Mouse (Mus musculus) adrenal gland, adult 8-10 months (tissue): ENCODE data around the gene Grik5. TPM values are rescaled to one million over a fixed set of nuclear protein-coding genes. Genes with fewer than 3 reads are reported as not detected.
A peak's percentile ranks its signal among the peaks of the same experiment; 100 is the strongest.
"Not testable (repeated sequence)": the region's sequence is repeated elsewhere in the genome, so short reads cannot be mapped to it uniquely, and the experiment has no call there.

Source experiments
- DNase-seq: peaks from one replicate; pipeline ENCODE4 v3.0.0; 2022
- total RNA-seq, 4 experiments: library from RNA; stranded (reverse); gene quantifications; 2 replicates each; pipeline ENCODE4 v1.2.4; 2022

Grik5 gene
- total RNA-seq, 4 experiments from 2014 or later, result 13.8 to 43.0 (median 24.7) TPM

GRCm38 (mm10) chr7:25079496-25080026, 7.4 kb upstream of the Grik5 start:
- DNase-seq, result no peak

GRCm38 (mm10) chr7:25077414-25077755, 5.2 kb upstream of the Grik5 start:
- peak; percentile 49 for DNase-seq

GRCm38 (mm10) chr7:25076663-25077413, 4.7 kb upstream of the Grik5 start:
- DNase-seq, result peak; percentile 98

GRCm38 (mm10) chr7:25076296-25076662, 4.1 kb upstream of the Grik5 start:
- DNase-seq, result no peak

GRCm38 (mm10) chr7:25073924-25074323, 1.8 kb upstream of the Grik5 start:
- DNase-seq, result no peak

DNA sequence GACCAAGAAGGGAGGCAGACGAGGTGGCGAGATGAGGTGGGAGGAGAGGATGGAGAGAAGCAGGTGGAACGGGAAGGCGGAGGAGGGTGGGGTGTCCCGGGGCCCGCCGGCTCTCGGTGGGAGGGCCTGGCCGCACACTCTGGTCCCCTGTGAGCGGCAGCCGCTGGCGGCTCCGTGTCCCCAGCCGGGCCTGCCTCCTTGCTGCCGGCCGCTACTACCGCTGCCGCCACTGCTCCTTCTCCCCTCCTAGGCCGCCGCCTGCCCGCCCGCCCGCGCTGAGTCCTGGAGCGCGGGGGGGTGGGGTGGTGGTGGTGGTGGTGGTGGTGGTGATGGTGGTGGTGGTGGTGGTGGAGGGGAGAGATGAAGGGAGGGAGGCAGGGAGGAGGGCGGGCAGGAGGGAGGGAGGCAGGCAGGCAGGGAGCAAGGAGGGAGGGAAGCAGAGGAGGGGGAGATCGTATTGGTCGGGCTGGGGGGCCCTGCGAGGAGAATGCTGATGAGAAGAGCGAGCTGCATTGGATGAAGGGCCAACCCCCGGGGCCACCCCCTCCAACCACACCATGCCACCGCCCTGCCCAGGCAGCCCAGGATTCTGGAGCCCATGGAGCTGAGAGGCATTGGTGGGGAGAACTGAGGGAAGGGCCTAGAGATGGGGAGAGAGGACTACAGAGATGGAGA, 707 bp upstream of the Grik5 start:
- no peak for DNase-seq

DNA sequence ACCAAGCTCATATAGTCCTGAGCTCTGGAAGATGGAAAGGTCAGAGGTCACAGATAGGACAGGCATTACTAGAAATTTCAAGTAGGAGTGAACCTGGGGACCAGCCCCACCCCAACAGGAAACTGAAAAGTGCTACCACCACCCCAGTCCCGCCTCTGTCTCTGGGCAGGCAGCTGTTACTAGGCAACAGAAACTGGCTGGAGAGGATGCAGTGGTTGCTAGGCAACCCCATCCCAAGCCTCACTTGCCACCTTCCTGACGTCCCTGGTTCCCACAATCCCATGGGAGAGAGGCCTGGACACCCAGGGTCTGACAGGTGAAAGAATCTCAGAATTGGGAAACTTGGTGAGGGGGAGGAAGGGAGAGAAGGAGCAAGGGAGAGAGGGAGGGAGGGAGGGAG, 3.4 kb downstream of the Grik5 start:
- no peak for DNase-seq

- peak; percentile 55 for DNase-seq
Measured at GRCm38 (mm10) chr7:25067909-25068656, 4.1 kb downstream of the Grik5 start.

DNA sequence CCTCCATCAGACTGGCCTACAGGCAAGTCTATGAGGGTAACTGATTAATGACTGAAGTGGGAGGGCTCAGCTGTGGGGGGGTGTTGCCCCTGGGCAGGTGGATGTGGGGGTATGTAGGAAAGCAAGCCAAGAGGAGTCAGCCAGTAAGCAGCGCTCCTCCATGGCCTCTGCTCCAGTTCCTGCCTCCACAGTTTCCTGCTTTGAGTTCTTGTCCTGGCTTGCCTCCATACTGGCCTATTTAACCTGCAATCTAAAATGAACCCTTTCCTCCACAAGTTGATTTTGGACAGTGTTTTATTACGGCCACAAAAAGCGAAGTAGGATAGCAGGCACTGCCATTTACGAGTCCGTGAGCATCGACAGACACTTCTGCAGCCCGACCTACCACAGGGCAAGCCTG, 4.8 kb downstream of the Grik5 start:
- no peak for DNase-seq

DNA sequence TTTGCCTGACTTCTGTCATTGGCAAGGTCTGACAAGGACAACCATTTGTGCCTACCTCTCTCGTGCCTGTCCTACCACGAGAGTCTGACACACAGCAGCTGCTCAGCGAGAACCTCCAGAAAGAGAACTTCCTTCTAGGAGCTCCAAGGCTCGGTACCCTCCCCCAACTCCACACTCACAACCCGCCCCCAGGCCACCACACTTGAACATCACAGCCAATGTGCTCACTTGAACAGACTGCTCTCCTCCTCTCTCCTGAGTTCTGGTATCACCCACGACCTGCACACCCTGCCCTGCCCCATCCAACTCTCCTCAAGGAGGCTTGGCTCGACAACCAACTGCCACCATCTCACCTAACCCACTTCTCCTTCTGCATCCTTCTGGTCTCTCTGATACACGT, 8.2 kb downstream of the Grik5 start:
- no peak for DNase-seq

DNA sequence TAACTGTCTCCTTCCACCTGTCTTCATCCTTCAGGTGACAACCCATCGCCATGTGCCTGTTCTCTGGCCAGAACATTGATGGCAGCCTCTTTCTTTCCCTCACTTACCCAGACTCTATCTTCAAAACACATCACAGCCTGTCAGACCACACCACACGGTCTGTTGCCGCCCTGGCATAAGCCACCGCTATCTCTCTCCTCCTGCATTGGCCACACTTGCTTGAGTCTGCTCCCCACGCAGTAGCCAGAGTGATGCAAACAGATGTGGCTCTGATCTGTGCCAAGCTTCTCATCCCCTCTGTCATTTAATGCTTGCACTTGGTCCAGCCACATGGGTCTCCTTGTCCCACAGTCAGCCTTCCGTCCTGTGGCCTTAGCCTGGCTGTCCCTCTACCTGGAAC, 8.8 kb downstream of the Grik5 start:
- DNase-seq, result no peak

- no peak for DNase-seq
Measured at GRCm38 (mm10) chr7:25058836-25059235, 13.3 kb downstream of the Grik5 start.

DNA sequence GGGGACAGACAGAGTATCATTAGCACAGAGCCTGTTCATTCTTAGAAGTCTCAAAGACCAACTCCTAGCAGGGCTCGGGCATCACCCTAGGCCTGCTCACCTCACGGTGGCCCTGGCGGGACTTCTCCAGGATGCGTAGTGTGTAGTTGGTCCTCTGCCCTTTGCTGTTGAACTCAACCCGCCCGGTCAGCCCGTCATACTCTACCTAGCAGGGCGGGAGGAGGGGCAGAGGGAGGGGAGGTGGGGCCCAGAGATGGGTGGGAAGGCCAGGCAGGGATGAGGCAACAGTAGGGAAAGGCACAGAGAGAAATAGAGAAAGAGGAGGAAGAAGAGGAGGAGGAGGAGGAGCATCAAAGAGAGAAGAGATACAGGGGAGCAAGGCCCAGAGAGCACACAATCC, 13.8 kb downstream of the Grik5 start:
- DNase-seq, result no peak

- no peak for DNase-seq
Measured at GRCm38 (mm10) chr7:25057888-25058287, 14.3 kb downstream of the Grik5 start.

DNA sequence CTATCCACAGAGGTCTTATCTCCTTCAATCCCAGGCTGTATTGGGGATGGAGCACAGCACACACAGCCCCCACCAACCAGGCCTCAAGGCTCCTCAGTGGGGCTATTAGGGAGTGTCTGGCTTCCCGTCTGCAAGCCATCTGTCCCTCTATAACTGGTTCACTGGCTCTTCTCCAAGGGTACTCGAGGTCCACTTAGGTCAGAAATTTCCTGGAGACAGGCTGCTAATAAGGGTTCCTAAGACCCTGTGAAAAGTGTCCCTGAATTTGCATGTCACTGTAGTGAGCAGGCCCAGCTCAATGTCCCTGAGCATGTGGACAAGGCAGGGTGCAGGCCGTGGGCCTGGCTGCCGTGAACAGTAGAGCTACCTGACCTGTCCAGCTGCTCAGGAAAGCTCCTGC, 15.2 kb downstream of the Grik5 start:
- no peak for DNase-seq

DNA sequence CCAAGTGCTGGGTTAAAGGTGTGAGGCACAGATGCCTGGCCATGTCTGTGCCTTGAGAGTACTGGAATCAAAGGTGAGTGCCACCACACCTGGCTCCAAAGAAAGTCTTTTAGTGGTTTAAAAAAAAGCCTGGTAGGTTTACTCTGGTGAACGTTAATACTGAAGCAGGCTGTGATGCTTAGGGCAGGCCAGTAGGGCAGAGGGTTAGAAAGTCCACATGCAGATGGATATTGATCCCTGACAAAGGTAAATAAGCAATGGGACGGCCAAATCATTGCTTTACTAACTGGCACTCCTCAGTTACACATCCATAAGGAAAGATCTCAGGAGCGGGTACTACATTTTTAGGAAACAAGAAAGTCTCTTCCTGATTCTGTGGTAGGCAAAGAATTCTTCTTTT, 19.6 kb downstream of the Grik5 start:
- DNase-seq, result no peak

DNA sequence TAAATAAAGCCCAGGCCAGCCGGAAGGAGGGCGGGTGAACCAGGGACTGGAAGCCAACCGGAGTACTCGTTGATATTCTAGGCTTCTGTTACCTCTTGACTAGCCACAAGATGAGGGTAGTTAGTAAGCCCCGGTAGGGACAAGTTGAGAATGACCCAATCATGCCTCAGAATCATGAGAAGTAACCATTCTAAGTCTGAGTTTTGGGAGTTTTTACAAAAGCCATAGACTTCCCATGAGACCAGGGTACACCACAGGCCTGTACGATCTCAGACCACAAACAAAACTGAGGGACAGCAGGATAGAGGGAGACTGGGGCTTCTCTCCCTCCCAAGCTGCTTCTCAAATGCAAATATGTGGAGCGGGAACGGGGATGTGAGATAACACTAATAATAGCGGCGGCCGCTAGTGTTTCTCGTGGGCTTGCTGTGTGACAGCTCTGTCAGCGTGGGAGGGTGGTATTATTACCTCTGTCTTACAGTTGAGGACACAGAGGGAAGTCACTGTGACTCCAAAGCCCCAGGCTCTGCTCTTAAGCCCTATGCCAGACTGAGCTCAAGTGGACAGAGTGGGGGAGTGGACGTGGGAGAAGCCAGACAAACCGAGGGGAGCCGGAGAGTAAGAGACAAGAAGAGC, 22.7 kb downstream of the Grik5 start:
- no peak for DNase-seq

DNA sequence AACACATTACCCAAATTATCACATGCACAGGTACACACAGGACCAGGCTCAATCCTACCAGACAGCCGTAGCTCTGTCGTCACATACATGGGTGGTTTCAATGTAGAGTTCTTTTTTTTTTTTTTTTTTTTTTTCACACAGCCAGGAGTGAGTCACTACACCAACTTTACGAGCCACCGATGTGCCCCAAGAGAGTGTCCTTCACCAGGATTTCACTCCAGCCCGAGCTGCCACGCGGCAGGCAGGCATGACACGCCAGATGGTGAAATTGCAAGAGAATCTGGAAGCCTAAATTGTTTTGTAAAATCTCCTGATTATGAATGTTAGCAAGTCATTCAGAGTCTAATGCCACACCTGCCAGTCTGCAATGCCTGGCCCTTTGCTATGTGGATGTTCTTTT, 24.8 kb downstream of the Grik5 start:
- peak; percentile 71 for DNase-seq

GRCm38 (mm10) chr7:25044599-25044998, 27.5 kb downstream of the Grik5 start:
- DNase-seq, result not testable (repeated sequence)

GRCm38 (mm10) chr7:25041921-25042320, 30.2 kb downstream of the Grik5 start:
- no peak for DNase-seq

DNA sequence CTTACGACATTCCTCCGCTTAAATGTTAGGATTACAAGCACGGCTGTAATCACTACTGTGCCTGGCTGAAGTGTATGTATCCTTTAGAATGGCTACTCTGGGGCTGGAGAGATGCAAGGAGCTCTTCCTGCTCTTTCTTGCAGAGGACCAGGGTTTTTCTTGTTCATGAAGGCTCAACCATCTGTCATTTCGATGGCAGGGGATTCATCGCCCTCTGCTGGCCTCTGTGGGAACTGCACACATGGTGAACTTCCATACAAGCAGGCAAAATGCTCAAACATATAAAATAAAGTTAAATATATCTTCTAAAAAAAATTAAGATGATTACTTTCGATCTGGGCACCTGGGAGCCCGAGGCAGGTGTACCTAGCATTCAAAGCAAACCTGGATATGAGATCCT, 36.2 kb downstream of the Grik5 start:
- no peak for DNase-seq

- DNase-seq, result no peak
Measured at GRCm38 (mm10) chr7:25034796-25035195, 37.4 kb downstream of the Grik5 start.

- DNase-seq, result no peak
Measured at GRCm38 (mm10) chr7:25031528-25031927, 40.6 kb downstream of the Grik5 start.
